Mouse (Mus musculus) kidney, embryonic 16.5 days (tissue): ENCODE measurements at regions not wholly inside any gene's neighbourhood (a gene's known extent, or its start where the extent isn't known, plus 50 kb on each side); places are given as distances from the start of the nearest gene placed in this dataset.
"Not testable (repeated sequence)": the region's sequence is repeated elsewhere in the genome, so short reads cannot be mapped to it uniquely, and the experiment has no call there.

Source experiments
- ATAC-seq: fragments of 200-750 bp; cut with Nextera tagmentation; 2 replicates; pipeline ENCODE4 v1.8.0; 2017; ENCODE audit warnings: moderate TSS enrichment; ENCODE audit not compliant: low FRiP score, low TSS enrichment
- H3K27ac ChIP-seq: fragments of 300-500 bp; sonication (generic); 2 replicates; pipeline ENCODE4 v1.5.1; 2014; ENCODE audit warnings: low read length
- H3K27me3 ChIP-seq: fragments of 300-500 bp; sonication (generic); 2 replicates; pipeline ENCODE4 v1.6.1; 2014; ENCODE audit warnings: low read length, control low read depth, mixed read lengths; ENCODE audit not compliant: insufficient read depth
- H3K36me3 ChIP-seq: fragments of 300-500 bp; sonication (generic); 2 replicates; pipeline ENCODE4 v1.6.1; 2014; ENCODE audit warnings: low read length, control low read depth, mixed read lengths; ENCODE audit not compliant: insufficient read depth
- H3K4me1 ChIP-seq: fragments of 300-500 bp; sonication (generic); 2 replicates; pipeline ENCODE4 v1.6.1; 2014; ENCODE audit warnings: low read length, control low read depth, mixed read lengths; ENCODE audit not compliant: insufficient read depth
- H3K4me2 ChIP-seq: fragments of 300-500 bp; sonication (generic); replicated peaks from 2 replicates; pipeline ENCODE4 v1.6.1; 2014; ENCODE audit warnings: low read depth, low read length
- H3K4me3 ChIP-seq: fragments of 300-500 bp; sonication (generic); 2 replicates; pipeline ENCODE4 v1.5.1; 2014; ENCODE audit warnings: mild to moderate bottlenecking, low read length
- H3K9ac ChIP-seq: fragments of 300-500 bp; sonication (generic); replicated peaks from 2 replicates; pipeline ENCODE4 v1.6.1; 2014; ENCODE audit warnings: low read length
- H3K9me3 ChIP-seq: fragments of 300-500 bp; sonication (generic); 2 replicates; pipeline ENCODE4 v1.6.1; 2016; ENCODE audit warnings: low read length, control low read depth
- WGBS: fragments of 180-500 bp; shearing (Covaris S2); extraction: QIAGEN DNeasy Blood & Tissue Kit; methylation state at CpG from one replicate; pipeline ENCODE4 v1.1.7; 2014; 5-methylcytosine and 5-hydroxymethylcytosine counted together

GRCm38 (mm10) chr11:113166517-113166916, 384.5 kb downstream of the Sox9 start:
- no peak overlapping the region for H3K4me2 ChIP-seq
- no peak for ATAC-seq
- H3K9me3 ChIP-seq = no peaks in the 10 kb centered on the region
- H3K9ac ChIP-seq = no peak overlapping the region
- no peak overlapping the region for H3K27ac ChIP-seq
- no peak overlapping the region for H3K4me3 ChIP-seq
- no peaks in the 10 kb centered on the region for H3K27me3 ChIP-seq
- peaks cover 44% of the 10 kb centered on the region for H3K4me1 ChIP-seq
- 54% methylated on average over 4 of the region's 4 CpGs for WGBS
- no peaks in the 10 kb centered on the region for H3K36me3 ChIP-seq

GRCm38 (mm10) chr11:113172497-113173140, 390.6 kb downstream of the Sox9 start:
- H3K4me2 ChIP-seq = peak overlapping the region; percentile 58
- H3K27ac ChIP-seq = peak overlapping the region; percentile 94
- no peaks in the 10 kb centered on the region for H3K27me3 ChIP-seq
- peak overlapping the region; percentile 60 for H3K4me3 ChIP-seq
- H3K9me3 ChIP-seq = no peaks in the 10 kb centered on the region
- H3K36me3 ChIP-seq = no peaks in the 10 kb centered on the region
- ATAC-seq = peak; percentile 67
- WGBS = 22% methylated on average over 16 of the region's 16 CpGs
- H3K9ac ChIP-seq = peak overlapping the region; percentile 77
- H3K4me1 ChIP-seq = peaks cover 15% of the 10 kb centered on the region

GRCm38 (mm10) chr11:113173317-113173716, 391.3 kb downstream of the Sox9 start:
- not testable (repeated sequence) for H3K9ac ChIP-seq, H3K27me3 ChIP-seq, ATAC-seq, H3K27ac ChIP-seq, H3K36me3 ChIP-seq, H3K9me3 ChIP-seq
- peak overlapping the region; percentile 28 for H3K4me3 ChIP-seq
- H3K4me1 ChIP-seq = peaks cover 22% of the 10 kb centered on the region
- WGBS = 34% methylated on average over 12 of the region's 12 CpGs
- peak overlapping the region; percentile 43 for H3K4me2 ChIP-seq

- peaks cover 28% of the 10 kb centered on the region for H3K4me1 ChIP-seq
- no peak overlapping the region for H3K4me2 ChIP-seq
- no peak for ATAC-seq
- H3K9ac ChIP-seq = no peak overlapping the region
- no peaks in the 10 kb centered on the region for H3K36me3 ChIP-seq
- no peaks in the 10 kb centered on the region for H3K9me3 ChIP-seq
- 84% methylated on average over 5 of the region's 5 CpGs for WGBS
- H3K27ac ChIP-seq = no peak overlapping the region
- no peak overlapping the region for H3K4me3 ChIP-seq
- H3K27me3 ChIP-seq = no peaks in the 10 kb centered on the region
Measured at GRCm38 (mm10) chr11:113174011-113174507, 392.0 kb downstream of the Sox9 start.

- H3K36me3 ChIP-seq = no peaks in the 10 kb centered on the region
- H3K4me2 ChIP-seq = no peak overlapping the region
- H3K27me3 ChIP-seq = no peaks in the 10 kb centered on the region
- no peak overlapping the region for H3K4me3 ChIP-seq
- H3K9ac ChIP-seq = no peak overlapping the region
- ATAC-seq = no peak
- 30% methylated on average over 6 of the region's 6 CpGs for WGBS
- no peak overlapping the region for H3K27ac ChIP-seq
- H3K4me1 ChIP-seq = peaks cover 37% of the 10 kb centered on the region
- H3K9me3 ChIP-seq = no peaks in the 10 kb centered on the region
Measured at GRCm38 (mm10) chr11:113175323-113175722, 393.3 kb downstream of the Sox9 start.

- H3K27me3 ChIP-seq = no peaks in the 10 kb centered on the region
- 23% methylated on average over 7 of the region's 7 CpGs for WGBS
- peaks cover 38% of the 10 kb centered on the region for H3K4me1 ChIP-seq
- ATAC-seq = no peak
- no peak overlapping the region for H3K27ac ChIP-seq
- H3K36me3 ChIP-seq = no peaks in the 10 kb centered on the region
- no peak overlapping the region for H3K4me3 ChIP-seq
- no peak overlapping the region for H3K4me2 ChIP-seq
- no peaks in the 10 kb centered on the region for H3K9me3 ChIP-seq
- no peak overlapping the region for H3K9ac ChIP-seq
Measured at GRCm38 (mm10) chr11:113176183-113176582, 394.2 kb downstream of the Sox9 start.

- Histone ChIP-seq H3K36me3 (no peaks in the 10 kb centered on the region), H3K4me2 (no peak overlapping the region), H3K27me3 (no peaks in the 10 kb centered on the region), H3K27ac (no peak overlapping the region), H3K9ac (no peak overlapping the region), H3K4me1 (peaks cover 38% of the 10 kb centered on the region), H3K9me3 (no peaks in the 10 kb centered on the region), H3K4me3 (no peak overlapping the region)
- WGBS = 75% methylated on average over 7 of the region's 7 CpGs
- no peak for ATAC-seq
Measured at GRCm38 (mm10) chr11:113178375-113178774, 396.4 kb downstream of the Sox9 start.

GRCm38 (mm10) chr11:113180008-113180407, 398.0 kb downstream of the Sox9 start:
- H3K27ac ChIP-seq = no peak overlapping the region
- H3K4me2 ChIP-seq = no peak overlapping the region
- 0 out of 2 replicates have a peak overlapping the region, but pooled peaks have one; percentile 28 for H3K9ac ChIP-seq
- no peak overlapping the region for H3K4me3 ChIP-seq
- no peaks in the 10 kb centered on the region for H3K9me3 ChIP-seq
- no peaks in the 10 kb centered on the region for H3K36me3 ChIP-seq
- no peaks in the 10 kb centered on the region for H3K27me3 ChIP-seq
- ATAC-seq = no peak
- peaks cover 49% of the 10 kb centered on the region for H3K4me1 ChIP-seq
- WGBS = 28% methylated on average over 14 of the region's 14 CpGs

- 68% methylated on average over 13 of the region's 13 CpGs for WGBS
- H3K27me3 ChIP-seq = no peaks in the 10 kb centered on the region
- H3K4me2 ChIP-seq = no peak overlapping the region
- ATAC-seq = no peak
- H3K9me3 ChIP-seq = no peaks in the 10 kb centered on the region
- no peaks in the 10 kb centered on the region for H3K36me3 ChIP-seq
- peaks cover 44% of the 10 kb centered on the region for H3K4me1 ChIP-seq
- no peak overlapping the region for H3K9ac ChIP-seq
- H3K27ac ChIP-seq = no peak overlapping the region
- no peak overlapping the region for H3K4me3 ChIP-seq
Measured at GRCm38 (mm10) chr11:113182083-113182861, 400.2 kb downstream of the Sox9 start.

- Histone ChIP-seq H3K36me3 (no peaks in the 10 kb centered on the region), H3K4me3 (no peak overlapping the region), H3K4me1 (peaks cover 31% of the 10 kb centered on the region), H3K4me2 (no peak overlapping the region), H3K9ac (no peak overlapping the region), H3K9me3 (no peaks in the 10 kb centered on the region), H3K27ac (no peak overlapping the region), H3K27me3 (no peaks in the 10 kb centered on the region)
- 48% methylated on average over 5 of the region's 5 CpGs for WGBS
- no peak for ATAC-seq
Measured at GRCm38 (mm10) chr11:113183556-113183955, 401.5 kb downstream of the Sox9 start.
